In genomic region chr14:54200363-54200762, GRCm38 (mm10) we compare ENCODE assay signal across 17 mouse cellular contexts.
"Had no signal": no experiment of that assay in that cellular context is flagged by ENCODE, and none has a peak within 500 bp of the region (broad histone marks: within the 10 kb centered on the region; RNA-seq: fewer than 3 reads in every experiment).

No protein-coding gene starts in this region.

- H3K27me3 ChIP-seq: midbrain, embryonic 12.5 days; midbrain, embryonic 15.5 days; neural tube, embryonic 13.5 days; neural tube, embryonic 15.5 days had no signal

- H3K4me1 ChIP-seq: midbrain, embryonic 12.5 days had no signal

- DNase-seq: lung, adult 18-20 months; lung, embryonic 14.5 days; lung, postnatal 10 days; lung, postnatal 4 days; retina, postnatal 1 day; right cerebral cortex, adult 18-20 months; right cerebral cortex, postnatal 25 days; right cerebral cortex, postnatal 4 days; spleen, adult 18-20 months; thymus, adult 18-20 months; thymus, postnatal 14 days had no signal

- H3K27ac ChIP-seq: liver, embryonic 14.5 days; midbrain, embryonic 10.5 days; midbrain, embryonic 12.5 days; midbrain, embryonic 15.5 days; neural tube, embryonic 13.5 days; neural tube, embryonic 15.5 days had no signal

- H3K36me3 ChIP-seq: midbrain, embryonic 10.5 days; midbrain, embryonic 12.5 days; midbrain, embryonic 15.5 days; neural tube, embryonic 13.5 days; neural tube, embryonic 15.5 days had no signal

- H3K4me3 ChIP-seq: midbrain, embryonic 10.5 days; midbrain, embryonic 12.5 days; midbrain, embryonic 15.5 days; neural tube, embryonic 13.5 days; neural tube, embryonic 15.5 days had no signal

- ATAC-seq: midbrain, embryonic 15.5 days had no signal
